Mouse (Mus musculus): ENCODE measurements around the gene 4930442H23Rik. TPM values are rescaled to one million over a fixed set of nuclear protein-coding genes. Genes with fewer than 3 reads are reported as not detected.
"Not testable (repeated sequence)": the region's sequence is repeated elsewhere in the genome, so short reads cannot be mapped to it uniquely, and the experiment has no call there.

4930442H23Rik gene
- polyA plus RNA-seq, 1 experiment from 2014 or later, result not detected

DNA sequence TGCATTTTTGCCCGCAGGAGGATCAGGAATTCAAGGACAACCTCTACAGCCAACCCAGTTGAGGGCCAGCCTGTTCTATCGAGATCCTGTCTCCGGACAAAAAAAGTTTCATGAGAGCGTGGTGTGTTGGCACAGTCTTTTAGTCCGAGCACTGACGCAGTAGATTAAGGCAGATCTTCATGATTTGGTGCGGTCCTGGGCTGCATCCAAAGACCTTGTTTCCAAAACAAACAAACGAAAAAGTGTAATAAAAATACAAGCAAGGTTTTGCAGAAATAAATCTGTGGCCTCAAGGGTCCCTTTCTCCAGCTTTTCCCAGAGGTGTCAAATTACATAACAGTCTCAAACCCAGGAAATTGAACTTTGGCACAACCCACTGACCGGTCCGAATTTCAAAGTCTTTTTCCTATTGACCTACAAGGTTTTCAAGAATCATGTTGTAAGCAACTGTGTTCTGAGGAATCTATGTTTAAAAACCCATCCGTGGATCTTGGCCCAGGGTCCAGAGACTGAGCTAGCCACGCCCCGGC lies 7.6 kb downstream of the 4930442H23Rik start:
- no peaks in the 10 kb centered on the region for H3K9me3 ChIP-seq
- peak overlapping the region; percentile 98 for H3K4me3 ChIP-seq (replicated peaks)
- no peaks in the 10 kb centered on the region for H3K27me3 ChIP-seq
- ATAC-seq (ENCODE audit: insufficient number of reproducible peaks, insufficient read depth, low FRiP score, low TSS enrichment, low read depth), result no peak
- H3K36me3 ChIP-seq, result peaks cover 38% of the 10 kb centered on the region
- H3K27ac ChIP-seq, result peak overlapping the region; percentile 94
- H3K4me1 ChIP-seq (replicated peaks), result peaks cover 50% of the 10 kb centered on the region
- no peak overlapping the region for H3K9ac ChIP-seq (replicated peaks)
- WGBS, result 9% methylated on average over 13 of the region's 13 CpGs
- H3K4me2 ChIP-seq, result peak overlapping the region; percentile 96

DNA sequence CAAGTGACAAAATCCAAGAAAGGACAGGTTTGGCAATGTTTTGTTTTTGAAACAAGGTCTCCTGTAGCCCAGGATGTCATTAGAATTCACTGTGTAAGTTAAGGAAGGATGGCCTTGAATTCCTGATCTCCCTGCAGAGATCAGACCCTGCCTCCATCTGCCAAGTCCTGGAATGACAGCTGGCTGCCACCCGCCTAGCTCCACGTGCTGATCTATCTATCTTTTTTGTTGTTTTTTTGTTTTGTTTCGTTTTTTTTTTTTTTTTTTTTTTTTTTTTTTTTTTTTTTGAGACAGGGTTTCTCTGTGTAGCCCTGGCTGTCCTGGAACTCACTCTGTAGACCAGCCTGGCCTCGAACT lies 8.3 kb downstream of the 4930442H23Rik start:
- WGBS, result 9% methylated on average over 4 of the region's 4 CpGs
- peak overlapping the region; percentile 96 for H3K4me2 ChIP-seq
- not testable (repeated sequence) for H3K4me3 ChIP-seq (replicated peaks)

DNA sequence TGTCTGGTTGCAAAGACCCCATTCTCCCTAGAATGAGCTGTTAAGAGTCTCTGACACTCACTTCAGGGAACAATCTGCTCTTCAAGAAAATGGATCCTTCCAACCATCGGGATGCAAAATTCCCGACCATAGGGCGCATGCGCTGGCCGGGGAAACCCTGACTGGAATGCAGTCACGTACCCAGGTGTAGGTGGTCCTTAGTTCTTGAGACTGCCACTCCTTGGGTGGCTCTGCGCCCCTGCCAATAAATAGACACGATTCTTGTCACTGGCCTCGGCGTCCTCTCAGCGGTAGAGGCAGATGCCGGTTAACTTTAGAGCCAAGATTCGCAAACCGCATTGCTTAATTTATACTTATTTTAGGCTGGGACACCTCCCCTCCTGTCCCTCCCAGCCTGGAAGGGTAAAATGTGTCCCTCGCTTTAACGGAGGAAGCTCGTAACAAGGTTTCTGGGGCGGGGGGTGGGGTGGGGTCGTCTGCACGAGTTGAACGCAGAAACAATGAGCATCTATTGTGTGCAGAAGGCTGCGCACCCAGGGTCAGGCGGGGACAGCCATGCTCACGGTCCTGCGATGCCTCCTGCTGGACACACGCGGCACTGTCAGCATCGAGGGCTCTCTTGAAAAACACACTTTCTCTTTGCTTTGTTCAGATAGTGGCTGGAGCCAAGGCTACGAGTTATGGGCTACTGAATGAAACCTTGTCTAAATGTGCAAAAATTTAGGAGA lies 8.9 kb downstream of the 4930442H23Rik start:
- 3% methylated on average over 29 of the region's 29 CpGs for WGBS
- H3K4me3 ChIP-seq (replicated peaks), result peak overlapping the region; percentile 39
- peaks cover 45% of the 10 kb centered on the region for H3K4me1 ChIP-seq (replicated peaks)
- H3K27ac ChIP-seq, result peak overlapping the region; percentile 94
- H3K36me3 ChIP-seq, result peaks cover 26% of the 10 kb centered on the region
- peak; percentile 59 for ATAC-seq (ENCODE audit: insufficient number of reproducible peaks, insufficient read depth, low FRiP score, low TSS enrichment, low read depth)
- H3K9me3 ChIP-seq, result no peaks in the 10 kb centered on the region
- H3K4me2 ChIP-seq, result peak overlapping the region; percentile 67
- H3K9ac ChIP-seq (replicated peaks), result peak overlapping the region; percentile 63
- H3K27me3 ChIP-seq, result no peaks in the 10 kb centered on the region

More for the DNA sequence above, 8.3 kb downstream of the 4930442H23Rik start:
- H3K9me3 ChIP-seq; H3K27me3 ChIP-seq; H3K9ac ChIP-seq (replicated peaks); ATAC-seq (ENCODE audit: insufficient number of reproducible peaks, insufficient read depth, low FRiP score, low TSS enrichment, low read depth): not testable (repeated sequence)
- Histone ChIP-seq H3K27ac (peak overlapping the region; percentile 94), H3K4me1 (replicated peaks) (peaks cover 48% of the 10 kb centered on the region), H3K36me3 (peaks cover 31% of the 10 kb centered on the region)

GRCm38 (mm10) chr10:81173132-81173531 lies 10.5 kb downstream of the 4930442H23Rik start:
- Histone ChIP-seq H3K9me3 (no peaks in the 10 kb centered on the region), H3K27ac (peak overlapping the region; percentile 94), H3K4me1 (replicated peaks) (peaks cover 37% of the 10 kb centered on the region), H3K36me3 (peaks cover 9% of the 10 kb centered on the region), H3K9ac (replicated peaks) (peak overlapping the region; percentile 42; the same call in 1 of the 2 replicates), H3K4me2 (peak overlapping the region; percentile 44), H3K27me3 (no peaks in the 10 kb centered on the region), H3K4me3 (replicated peaks) (peak overlapping the region; percentile 8; the same call in 1 of the 2 replicates)
- 0 out of 2 replicates have a peak, but pooled peaks have one; percentile 15 for ATAC-seq (ENCODE audit: insufficient number of reproducible peaks, insufficient read depth, low FRiP score, low TSS enrichment, low read depth)
- 4% methylated on average over 21 of the region's 21 CpGs for WGBS

DNA sequence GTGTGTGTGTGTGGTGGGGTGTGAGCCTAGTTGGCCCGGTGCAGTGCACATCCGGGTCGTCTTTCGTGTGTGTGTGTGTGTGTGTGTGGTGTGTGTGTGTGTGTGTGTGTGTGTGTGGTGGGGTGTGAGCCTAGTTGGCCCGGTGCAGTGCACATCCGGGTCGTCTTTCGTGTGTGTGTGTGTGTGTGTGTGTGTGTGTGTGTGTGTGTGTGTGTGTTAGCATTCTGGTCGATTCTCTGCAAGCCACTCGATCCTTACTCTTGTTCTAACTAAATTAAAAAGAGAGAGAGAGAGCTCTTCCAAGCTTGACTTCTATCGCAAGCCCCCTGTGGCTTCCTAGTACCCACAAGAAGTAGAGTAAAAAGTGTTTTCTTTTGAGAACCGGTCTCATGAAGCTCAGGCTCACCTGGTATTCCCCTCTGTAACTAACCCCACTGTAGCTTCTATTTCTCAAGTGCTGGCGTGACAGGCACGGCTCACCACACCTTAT lies 14.2 kb downstream of the 4930442H23Rik start:
- peaks cover 12% of the 10 kb centered on the region for H3K36me3 ChIP-seq
- not testable (repeated sequence) for H3K9me3 ChIP-seq; H3K4me3 ChIP-seq (replicated peaks); H3K27me3 ChIP-seq; H3K9ac ChIP-seq (replicated peaks); H3K27ac ChIP-seq; ATAC-seq (ENCODE audit: insufficient number of reproducible peaks, insufficient read depth, low FRiP score, low TSS enrichment, low read depth)
- WGBS, result 66% methylated on average over 5 of the region's 14 CpGs
- peaks cover 37% of the 10 kb centered on the region for H3K4me1 ChIP-seq (replicated peaks)
- H3K4me2 ChIP-seq, result peak overlapping the region; percentile 76

- Histone ChIP-seq H3K4me1 (replicated peaks) (peaks cover 29% of the 10 kb centered on the region), H3K9me3 (no peaks in the 10 kb centered on the region), H3K4me2 (peak overlapping the region; percentile 76), H3K27ac (peak overlapping the region; percentile 84), H3K27me3 (no peaks in the 10 kb centered on the region), H3K9ac (replicated peaks) (peak overlapping the region; percentile 42; the same call in 1 of the 2 replicates), H3K4me3 (replicated peaks) (peak overlapping the region; percentile 93), H3K36me3 (peaks cover 19% of the 10 kb centered on the region)
- no peak for ATAC-seq (ENCODE audit: insufficient number of reproducible peaks, insufficient read depth, low FRiP score, low TSS enrichment, low read depth)
- WGBS, result 3% methylated on average over 29 of the region's 29 CpGs
Measured at GRCm38 (mm10) chr10:81168521-81169244, 15.0 kb downstream of the 4930442H23Rik start.

- Histone ChIP-seq H3K9me3 (no peaks in the 10 kb centered on the region), H3K27ac (peak overlapping the region; percentile 84), H3K36me3 (peaks cover 26% of the 10 kb centered on the region), H3K27me3 (no peaks in the 10 kb centered on the region), H3K4me1 (replicated peaks) (peaks cover 23% of the 10 kb centered on the region), H3K4me3 (replicated peaks) (peak overlapping the region; percentile 93), H3K9ac (replicated peaks) (peak overlapping the region; percentile 42; the same call in 1 of the 2 replicates), H3K4me2 (peak overlapping the region; percentile 76)
- 7% methylated on average over 5 of the region's 5 CpGs for WGBS
- ATAC-seq (ENCODE audit: insufficient number of reproducible peaks, insufficient read depth, low FRiP score, low TSS enrichment, low read depth), result peak; percentile 52
Measured at GRCm38 (mm10) chr10:81168087-81168431, 15.6 kb downstream of the 4930442H23Rik start.

DNA sequence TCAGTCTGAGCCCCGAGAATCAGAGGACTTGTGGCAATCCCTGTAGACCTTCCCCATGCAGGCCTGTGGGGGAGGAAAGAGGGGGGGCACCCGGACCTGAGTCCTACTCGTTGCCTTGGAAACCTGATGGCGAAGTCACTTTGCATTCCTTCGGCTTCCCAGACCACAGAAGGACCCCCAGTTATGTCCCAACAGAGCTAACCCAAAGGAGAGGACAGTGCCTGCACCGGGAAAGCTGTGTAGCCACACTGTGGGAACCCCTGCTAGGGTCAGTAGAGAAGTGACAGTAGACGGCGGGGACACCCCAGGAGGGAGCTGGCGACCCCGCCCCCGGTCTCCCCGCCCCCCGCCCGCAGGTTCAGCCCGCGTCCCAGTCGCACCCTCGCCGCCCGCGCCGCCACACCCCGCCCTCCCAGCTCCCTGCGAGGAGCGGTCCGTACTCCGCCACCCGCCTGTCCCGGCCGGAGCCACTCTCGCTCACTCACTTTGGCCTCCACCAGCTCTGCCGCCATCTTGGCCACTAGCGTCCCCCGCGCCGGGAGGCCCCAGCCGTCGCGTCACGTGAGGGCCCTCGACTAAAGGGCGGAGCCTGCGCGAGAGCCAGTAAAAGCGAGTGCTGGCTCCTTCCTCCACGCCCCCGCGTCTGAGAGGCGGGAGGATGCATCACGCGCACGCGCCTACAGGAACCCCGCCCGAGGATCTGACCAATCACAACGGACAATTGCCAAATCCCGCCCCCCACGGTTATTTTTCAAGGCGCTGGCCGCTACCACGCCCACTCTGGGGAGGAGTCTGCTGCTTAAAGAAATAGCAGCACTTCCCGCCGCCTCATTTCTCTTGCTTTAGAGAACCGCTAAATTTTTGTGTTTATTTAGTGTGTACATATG lies 16.2 kb downstream of the 4930442H23Rik start, which contains the start of gene Pias4:
TSS of gene Pias4 (minus strand) at position 724 of the 887 bp plus-strand sequence.
- H3K9ac ChIP-seq (replicated peaks), result peak within 1 kb of the TSS; percentile 85
- peak within 1 kb of the TSS; percentile 84 for H3K27ac ChIP-seq
- H3K9me3 ChIP-seq, result no peaks in the 10 kb centered on the region
- peak within 1 kb of the TSS; percentile 93 for H3K4me3 ChIP-seq (replicated peaks)
- H3K4me2 ChIP-seq, result peak within 1 kb of the TSS; percentile 92
- peak; percentile 74 for ATAC-seq (ENCODE audit: insufficient number of reproducible peaks, insufficient read depth, low FRiP score, low TSS enrichment, low read depth)
- peaks cover 30% of the 10 kb centered on the region for H3K36me3 ChIP-seq
- WGBS, result under 1% methylated on average over 61 of the region's 64 CpGs
- H3K27me3 ChIP-seq, result no peaks in the 10 kb centered on the region
- H3K4me1 ChIP-seq (replicated peaks), result peaks cover 26% of the 10 kb centered on the region

DNA sequence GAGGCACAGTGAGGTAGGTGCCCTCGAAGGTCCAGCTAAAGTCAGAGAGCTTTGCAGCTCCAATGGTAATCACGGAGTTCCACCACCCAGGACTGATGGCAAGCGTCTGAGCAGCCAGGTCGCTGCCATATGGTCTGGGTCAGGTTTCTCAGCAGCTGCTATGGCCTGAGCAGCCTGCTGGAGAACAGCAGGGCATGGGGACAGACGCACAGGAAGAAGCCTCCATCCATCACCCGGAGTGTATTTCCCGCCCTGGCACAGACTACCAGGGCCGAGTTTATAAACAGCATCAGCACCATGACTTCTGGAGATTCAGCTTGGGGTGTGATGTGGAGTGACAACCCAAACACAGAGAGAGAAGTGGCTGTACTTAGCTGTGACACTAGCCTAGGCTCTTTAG lies 18.5 kb downstream of the 4930442H23Rik start:
- Histone ChIP-seq H3K36me3 (peaks cover 53% of the 10 kb centered on the region), H3K27ac (no peak overlapping the region), H3K4me1 (replicated peaks) (peaks cover 36% of the 10 kb centered on the region), H3K27me3 (no peaks in the 10 kb centered on the region), H3K9ac (replicated peaks) (no peak overlapping the region), H3K9me3 (no peaks in the 10 kb centered on the region), H3K4me2 (no peak overlapping the region), H3K4me3 (replicated peaks) (no peak overlapping the region)
- WGBS, result 62% methylated on average over 8 of the region's 8 CpGs
- no peak for ATAC-seq (ENCODE audit: insufficient number of reproducible peaks, insufficient read depth, low FRiP score, low TSS enrichment, low read depth)

- WGBS, result 80% methylated on average over 2 of the region's 2 CpGs
Measured at GRCm38 (mm10) chr10:81162318-81162652, 21.4 kb downstream of the 4930442H23Rik start.

More at GRCm38 (mm10) chr10:81162318-81162652, 21.4 kb downstream of the 4930442H23Rik start:
- Histone ChIP-seq H3K4me3 (replicated peaks) (0 out of 2 replicates have a peak overlapping the region, but pooled peaks have one; percentile 4), H3K9ac (replicated peaks) (no peak overlapping the region), H3K27me3 (no peaks in the 10 kb centered on the region), H3K36me3 (peaks cover 78% of the 10 kb centered on the region), H3K27ac (no peak overlapping the region), H3K4me2 (no peak overlapping the region), H3K9me3 (no peaks in the 10 kb centered on the region), H3K4me1 (replicated peaks) (peaks cover 29% of the 10 kb centered on the region)
- no peak for ATAC-seq (ENCODE audit: insufficient number of reproducible peaks, insufficient read depth, low FRiP score, low TSS enrichment, low read depth)
